Mouse (Mus musculus): ENCODE data around the gene Rpl22. TPM values are rescaled to one million over a fixed set of nuclear protein-coding genes. Genes with fewer than 3 reads are reported as not detected.

Gene Rpl22
- polyA plus RNA-seq, 1 experiment from 2014 or later: 447 TPM

- 10% methylated on average over 19 of the region's 19 CpGs for WGBS
- no peak overlapping the region for H3K9ac ChIP-seq
- no peak overlapping the region for H3K4me2 ChIP-seq
- 0 out of 2 replicates have a peak overlapping the region, but pooled peaks have one; percentile 32 for H3K4me3 ChIP-seq
- no peak for ATAC-seq (ENCODE audit: insufficient number of reproducible peaks, insufficient read depth, low FRiP score, low TSS enrichment, low read depth)
- H3K27me3 ChIP-seq: peaks cover 96% of the 10 kb centered on the region
- H3K4me1 ChIP-seq: peaks cover 37% of the 10 kb centered on the region
- 0 out of 2 replicates have a peak, but pooled peaks cover 3% of the 10 kb centered on the region for H3K9me3 ChIP-seq
- H3K36me3 ChIP-seq: no peaks in the 10 kb centered on the region
- no peak overlapping the region for H3K27ac ChIP-seq
Observed at GRCm38 (mm10) chr4:152287317-152288120, 38.0 kb upstream of the Rpl22 start.

GRCm38 (mm10) chr4:152288398-152288945, 37.1 kb upstream of the Rpl22 start:
- no peak overlapping the region for H3K4me3 ChIP-seq
- H3K9me3 ChIP-seq: 0 out of 2 replicates have a peak, but pooled peaks cover 3% of the 10 kb centered on the region
- no peak overlapping the region for H3K9ac ChIP-seq
- H3K27me3 ChIP-seq: peaks cover 96% of the 10 kb centered on the region
- H3K4me2 ChIP-seq: no peak overlapping the region
- WGBS: 32% methylated on average over 18 of the region's 18 CpGs
- no peak for ATAC-seq (ENCODE audit: insufficient number of reproducible peaks, insufficient read depth, low FRiP score, low TSS enrichment, low read depth)
- peaks cover 28% of the 10 kb centered on the region for H3K4me1 ChIP-seq
- no peak overlapping the region for H3K27ac ChIP-seq
- H3K36me3 ChIP-seq: no peaks in the 10 kb centered on the region

GRCm38 (mm10) chr4:152290385-152290784, 35.2 kb upstream of the Rpl22 start:
- no peaks in the 10 kb centered on the region for H3K36me3 ChIP-seq
- under 1% methylated on average over 39 of the region's 39 CpGs for WGBS
- peak overlapping the region; percentile 62 for H3K9ac ChIP-seq
- 0 out of 2 replicates have a peak, but pooled peaks cover 3% of the 10 kb centered on the region for H3K9me3 ChIP-seq
- peaks cover 26% of the 10 kb centered on the region for H3K4me1 ChIP-seq
- H3K4me3 ChIP-seq: peak overlapping the region; percentile 38
- H3K27me3 ChIP-seq: peaks cover 95% of the 10 kb centered on the region
- no peak for ATAC-seq (ENCODE audit: insufficient number of reproducible peaks, insufficient read depth, low FRiP score, low TSS enrichment, low read depth)
- peak overlapping the region; percentile 65 for H3K4me2 ChIP-seq
- H3K27ac ChIP-seq: no peak overlapping the region

GRCm38 (mm10) chr4:152290991-152291390, 34.6 kb upstream of the Rpl22 start:
- Histone ChIP-seq H3K4me2 (peak overlapping the region; percentile 65), H3K4me3 (peak overlapping the region; percentile 38), H3K27me3 (peaks cover 94% of the 10 kb centered on the region), H3K4me1 (peaks cover 27% of the 10 kb centered on the region), H3K9ac (0 out of 2 replicates have a peak overlapping the region, but pooled peaks have one; percentile 62), H3K36me3 (no peaks in the 10 kb centered on the region), H3K9me3 (0 out of 2 replicates have a peak, but pooled peaks cover 3% of the 10 kb centered on the region), H3K27ac (no peak overlapping the region)
- no peak for ATAC-seq (ENCODE audit: insufficient number of reproducible peaks, insufficient read depth, low FRiP score, low TSS enrichment, low read depth)
- WGBS: 9% methylated on average over 11 of the region's 11 CpGs

GRCm38 (mm10) chr4:152291562-152291961, 34.0 kb upstream of the Rpl22 start, which contains the start of gene Hes3:
Hes3 (minus strand) TSS chr4:152291662.
- WGBS: 20% methylated on average over 6 of the region's 6 CpGs
- Histone ChIP-seq H3K4me3 (peak within 1 kb of the TSS; percentile 38), H3K9me3 (0 out of 2 replicates have a peak, but pooled peaks cover 3% of the 10 kb centered on the region), H3K4me1 (peaks cover 24% of the 10 kb centered on the region), H3K4me2 (peak within 1 kb of the TSS; percentile 65), H3K27me3 (peaks cover 89% of the 10 kb centered on the region), H3K36me3 (no peaks in the 10 kb centered on the region), H3K27ac (no peak within 1 kb of the TSS), H3K9ac (peak within 1 kb of the TSS; percentile 62; the same call in 1 of the 2 replicates)
- no peak for ATAC-seq (ENCODE audit: insufficient number of reproducible peaks, insufficient read depth, low FRiP score, low TSS enrichment, low read depth)

GRCm38 (mm10) chr4:152292102-152292765, 33.3 kb upstream of the Rpl22 start:
- H3K9me3 ChIP-seq: 0 out of 2 replicates have a peak, but pooled peaks cover 3% of the 10 kb centered on the region
- no peak overlapping the region for H3K4me3 ChIP-seq
- 18% methylated on average over 12 of the region's 12 CpGs for WGBS
- peaks cover 82% of the 10 kb centered on the region for H3K27me3 ChIP-seq
- no peaks in the 10 kb centered on the region for H3K36me3 ChIP-seq
- no peak overlapping the region for H3K9ac ChIP-seq
- H3K4me1 ChIP-seq: peaks cover 21% of the 10 kb centered on the region
- no peak overlapping the region for H3K27ac ChIP-seq
- H3K4me2 ChIP-seq: no peak overlapping the region
- no peak for ATAC-seq (ENCODE audit: insufficient number of reproducible peaks, insufficient read depth, low FRiP score, low TSS enrichment, low read depth)

- WGBS: 42% methylated on average over 10 of the region's 10 CpGs
- Histone ChIP-seq H3K27me3 (peaks cover 64% of the 10 kb centered on the region), H3K9ac (no peak overlapping the region), H3K9me3 (no peaks in the 10 kb centered on the region), H3K4me2 (no peak overlapping the region), H3K4me3 (no peak overlapping the region), H3K27ac (no peak overlapping the region), H3K4me1 (peaks cover 34% of the 10 kb centered on the region), H3K36me3 (0 out of 2 replicates have a peak, but pooled peaks cover under 1% of the 10 kb centered on the region)
- ATAC-seq (ENCODE audit: insufficient number of reproducible peaks, insufficient read depth, low FRiP score, low TSS enrichment, low read depth): no peak
Observed at GRCm38 (mm10) chr4:152294188-152294929, 31.2 kb upstream of the Rpl22 start.

GRCm38 (mm10) chr4:152295916-152296315, 29.6 kb upstream of the Rpl22 start:
- H3K27me3 ChIP-seq: peaks cover 49% of the 10 kb centered on the region
- H3K4me2 ChIP-seq: no peak overlapping the region
- H3K36me3 ChIP-seq: peaks cover 16% of the 10 kb centered on the region
- no peak overlapping the region for H3K4me3 ChIP-seq
- H3K9ac ChIP-seq: peak overlapping the region; percentile 21; the same call in 1 of the 2 replicates
- H3K4me1 ChIP-seq: peaks cover 21% of the 10 kb centered on the region
- 0 out of 2 replicates have a peak overlapping the region, but pooled peaks have one; percentile 22 for H3K27ac ChIP-seq
- H3K9me3 ChIP-seq: no peaks in the 10 kb centered on the region
- WGBS: 33% methylated on average over 4 of the region's 4 CpGs
- no peak for ATAC-seq (ENCODE audit: insufficient number of reproducible peaks, insufficient read depth, low FRiP score, low TSS enrichment, low read depth)

GRCm38 (mm10) chr4:152296371-152296770, 29.2 kb upstream of the Rpl22 start:
- no peak for ATAC-seq (ENCODE audit: insufficient number of reproducible peaks, insufficient read depth, low FRiP score, low TSS enrichment, low read depth)
- Histone ChIP-seq H3K36me3 (peaks cover 20% of the 10 kb centered on the region), H3K9me3 (no peaks in the 10 kb centered on the region), H3K27ac (0 out of 2 replicates have a peak overlapping the region, but pooled peaks have one; percentile 28), H3K4me2 (peak overlapping the region; percentile 96), H3K4me1 (peaks cover 18% of the 10 kb centered on the region), H3K9ac (peak overlapping the region; percentile 73), H3K4me3 (peak overlapping the region; percentile 66), H3K27me3 (peaks cover 44% of the 10 kb centered on the region)
- WGBS: 19% methylated on average over 8 of the region's 8 CpGs

GRCm38 (mm10) chr4:152296874-152297861, 28.4 kb upstream of the Rpl22 start, which contains the start of gene Icmt:
Icmt (plus strand) TSS chr4:152297227.
- H3K27ac ChIP-seq: peak within 1 kb of the TSS; percentile 65
- H3K9me3 ChIP-seq: no peaks in the 10 kb centered on the region
- peaks cover 28% of the 10 kb centered on the region for H3K36me3 ChIP-seq
- peak within 1 kb of the TSS; percentile 66 for H3K4me3 ChIP-seq
- H3K9ac ChIP-seq: peak within 1 kb of the TSS; percentile 98
- ATAC-seq (ENCODE audit: insufficient number of reproducible peaks, insufficient read depth, low FRiP score, low TSS enrichment, low read depth): peak; percentile 92
- under 1% methylated on average over 115 of the region's 119 CpGs for WGBS
- peaks cover 18% of the 10 kb centered on the region for H3K4me1 ChIP-seq
- H3K4me2 ChIP-seq: peak within 1 kb of the TSS; percentile 96
- H3K27me3 ChIP-seq: peaks cover 37% of the 10 kb centered on the region

Measured in embryonic facial prominence, embryonic 13.5 days (tissue).